Mouse (Mus musculus): ENCODE data around the gene Mtrf1. TPM values are rescaled to one million over a fixed set of nuclear protein-coding genes. Genes with fewer than 3 reads are reported as not detected.

Gene Mtrf1
- polyA plus RNA-seq, 1 experiment, result 3.1 TPM

DNA sequence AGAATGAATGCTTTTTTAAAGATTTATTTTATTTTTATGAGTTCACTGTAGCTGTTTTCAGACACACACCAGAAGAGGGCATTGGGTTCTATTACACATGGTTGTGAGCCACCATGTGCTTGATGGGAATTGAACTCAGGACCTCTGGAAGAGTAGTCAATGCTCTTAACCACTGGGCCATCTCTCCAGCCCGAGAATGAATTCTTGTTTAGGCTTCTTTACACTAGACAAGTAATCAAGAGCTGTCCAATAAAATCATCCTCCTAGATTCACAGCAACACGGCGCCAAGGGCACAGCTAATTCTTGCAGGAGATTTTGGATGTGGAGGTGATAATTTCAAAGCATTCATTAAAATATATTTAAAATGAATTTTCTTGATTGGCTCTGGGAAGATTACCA, 9.3 kb upstream of the Mtrf1 start:
- TF ChIP-seq TCF3 (IDR thresholded peaks at IDR 0.05; ENCODE audit: insufficient read length, low read depth) (no peak), E2F4 (IDR thresholded peaks at IDR 0.05; ENCODE audit: insufficient read depth) (no peak), MYOG (IDR thresholded peaks at IDR 0.05; ENCODE audit: control insufficient read depth in 1 of 3, insufficient read depth in 1 of 3, insufficient read length in 2 of 3, low read depth in 2 of 3) (no peak), CEBPB (IDR thresholded peaks at IDR 0.05; ENCODE audit: insufficient read depth, poor library complexity, severe bottlenecking) (no peak), MYOD1 (IDR thresholded peaks at IDR 0.05; ENCODE audit: control insufficient read depth in 1 of 3, insufficient read length in 2 of 3, low read depth in 2 of 3) (no peak)
- H3K4me3 ChIP-seq, result peak overlapping the region; percentile 66
- peaks cover 68% of the 10 kb centered on the region for H3K79me2 ChIP-seq (ENCODE audit: control insufficient read depth, insufficient read depth)
- no peaks in the 10 kb centered on the region for H3K27me3 ChIP-seq (ENCODE audit: control insufficient read depth, insufficient read depth, insufficient read length)
- H3K4me2 ChIP-seq (ENCODE audit: low read depth), result no peak overlapping the region
- no peak overlapping the region for H3ac ChIP-seq (ENCODE audit: control insufficient read depth, insufficient read length)
- peaks cover 5% of the 10 kb centered on the region for H3K36me3 ChIP-seq (ENCODE audit: control insufficient read depth, insufficient read depth)

DNA sequence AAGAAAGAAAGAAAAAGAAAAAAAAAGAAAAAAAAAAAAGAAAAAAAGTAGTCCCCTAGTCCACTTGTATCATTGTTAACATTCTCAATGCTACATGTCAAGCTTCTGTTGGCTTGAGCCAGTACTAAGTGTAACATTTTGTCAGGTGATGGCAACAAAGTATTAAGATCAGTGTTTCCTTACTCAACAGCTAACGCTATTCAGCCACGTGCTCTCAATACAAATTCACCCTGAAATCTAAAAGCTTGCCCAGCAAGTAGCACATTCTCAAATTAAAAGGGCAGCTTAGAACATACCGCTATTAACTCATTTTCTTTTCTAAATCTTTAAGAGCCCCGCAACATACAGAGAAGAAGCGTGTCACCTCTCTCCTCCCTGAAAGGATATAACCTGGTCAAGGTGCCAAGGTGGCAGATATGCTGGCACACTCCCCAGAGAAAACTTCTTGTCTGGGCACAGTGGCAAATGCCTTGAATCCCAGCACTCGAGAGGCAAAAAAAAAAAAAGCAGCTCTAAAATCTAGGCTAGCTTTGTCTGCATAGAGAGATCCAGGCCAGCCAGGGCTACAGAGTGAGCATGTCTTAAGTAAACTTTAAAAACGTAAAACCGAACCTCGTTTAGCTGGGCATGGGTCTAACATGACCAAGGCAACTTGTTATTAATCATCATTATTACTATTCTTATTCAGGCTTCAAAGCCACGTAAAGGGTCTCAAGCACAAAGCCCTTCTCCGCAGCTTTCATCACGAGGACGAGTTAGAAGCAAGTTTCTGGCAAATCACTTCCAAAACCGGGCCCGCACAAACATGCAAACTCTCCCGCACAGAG, 7.9 kb upstream of the Mtrf1 start:
- Histone ChIP-seq H3K4me2 (ENCODE audit: low read depth) (peak overlapping the region; percentile 77), H3K79me2 (ENCODE audit: control insufficient read depth, insufficient read depth) (peaks cover 55% of the 10 kb centered on the region), H3K4me3 (peak overlapping the region; percentile 66), H3ac (ENCODE audit: control insufficient read depth, insufficient read length) (peak overlapping the region; percentile 94), H3K36me3 (ENCODE audit: control insufficient read depth, insufficient read depth) (peaks cover 5% of the 10 kb centered on the region), H3K27me3 (ENCODE audit: control insufficient read depth, insufficient read depth, insufficient read length) (no peaks in the 10 kb centered on the region)
- peak; percentile 27 for TF ChIP-seq USF1 (IDR thresholded peaks at IDR 0.05; ENCODE audit: low read depth)
- no peak for TF ChIP-seq MYOD1 (IDR thresholded peaks at IDR 0.05; ENCODE audit: control insufficient read depth in 1 of 3, insufficient read length in 2 of 3, low read depth in 2 of 3)
- no peak for TF ChIP-seq TCF3 (IDR thresholded peaks at IDR 0.05; ENCODE audit: insufficient read length, low read depth)

DNA sequence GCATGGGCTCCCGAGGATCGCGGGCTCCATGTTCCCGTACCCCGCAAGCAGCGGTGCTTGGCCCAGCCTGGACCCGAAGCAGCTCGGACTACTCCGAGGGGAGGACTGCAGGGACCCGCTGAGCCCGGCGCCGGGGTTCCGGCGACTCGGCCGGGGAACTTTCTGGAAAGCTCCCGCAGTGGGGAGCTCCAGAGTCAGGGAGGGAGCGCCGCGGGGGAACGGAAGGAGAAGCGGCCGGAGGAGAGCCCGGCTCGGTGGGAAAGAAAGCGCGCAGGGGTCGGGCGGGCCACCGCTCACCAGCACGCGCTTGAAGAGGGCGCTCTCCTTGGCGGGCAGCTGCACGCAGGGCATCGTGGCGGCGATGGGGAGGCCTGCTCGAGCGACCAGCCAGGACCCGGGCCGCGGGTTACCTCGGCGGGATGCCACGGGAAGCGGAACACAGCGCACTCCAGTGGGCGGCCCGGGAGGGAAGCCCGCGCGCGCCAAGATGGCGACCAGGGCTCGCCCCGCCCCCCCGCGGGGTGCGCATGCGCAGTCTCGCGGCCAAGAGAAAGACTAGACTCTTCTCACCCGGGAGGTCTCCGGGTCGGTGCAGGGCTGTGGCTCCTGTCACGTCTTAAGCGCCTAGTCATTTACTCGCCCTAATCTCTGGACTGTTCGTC, 7.2 kb upstream of the Mtrf1 start, which contains the start of gene Naa16:
TSS of gene Naa16 (minus strand) at position 514 of the 662 bp plus-strand sequence.
- Histone ChIP-seq H3K27me3 (ENCODE audit: control insufficient read depth, insufficient read depth, insufficient read length) (no peaks in the 10 kb centered on the region), H3K36me3 (ENCODE audit: control insufficient read depth, insufficient read depth) (peaks cover 5% of the 10 kb centered on the region), H3K4me2 (ENCODE audit: low read depth) (peak within 1 kb of the TSS; percentile 77), H3K79me2 (ENCODE audit: control insufficient read depth, insufficient read depth) (peaks cover 47% of the 10 kb centered on the region), H3ac (ENCODE audit: control insufficient read depth, insufficient read length) (peak within 1 kb of the TSS; percentile 94), H3K4me3 (peak within 1 kb of the TSS; percentile 66)
- no peak for TF ChIP-seq MAX (IDR thresholded peaks at IDR 0.05; ENCODE audit: low read depth)
- peak in 2 of 3 experiments; percentile 49 to 62 for TF ChIP-seq MYOD1 (IDR thresholded peaks at IDR 0.05; ENCODE audit: control insufficient read depth in 1 of 3, insufficient read length in 2 of 3, low read depth in 2 of 3)
- peak; percentile 59 for TF ChIP-seq E2F4 (IDR thresholded peaks at IDR 0.05; ENCODE audit: insufficient read depth)
- TF ChIP-seq POLR2AphosphoS2 (IDR thresholded peaks at IDR 0.05; ENCODE audit: insufficient read length, low read depth), result peak; percentile 93
- no peak for TF ChIP-seq REST (IDR thresholded peaks at IDR 0.05; ENCODE audit: insufficient read depth, insufficient read length)
- TF ChIP-seq MYOG (IDR thresholded peaks at IDR 0.05; ENCODE audit: control insufficient read depth in 1 of 3, insufficient read depth in 1 of 3, insufficient read length in 2 of 3, low read depth in 2 of 3), result peak in 2 of 3 experiments; percentile 65 to 76
- peak; percentile 95 for TF ChIP-seq POLR2A (IDR thresholded peaks at IDR 0.05; ENCODE audit: insufficient read length, low read depth)
- peak; percentile 35 for TF ChIP-seq TCF3 (IDR thresholded peaks at IDR 0.05; ENCODE audit: insufficient read length, low read depth)
- TF ChIP-seq TCF12 (IDR thresholded peaks at IDR 0.05; ENCODE audit: insufficient read depth, poor library complexity, severe bottlenecking), result no peak
- TF ChIP-seq CEBPB (IDR thresholded peaks at IDR 0.05; ENCODE audit: insufficient read depth, poor library complexity, severe bottlenecking), result no peak
- TF ChIP-seq SRF (IDR thresholded peaks at IDR 0.05; ENCODE audit: control insufficient read depth, insufficient read length, low read depth), result peak; percentile 54
- no peak for TF ChIP-seq USF1 (IDR thresholded peaks at IDR 0.05; ENCODE audit: low read depth)

DNA sequence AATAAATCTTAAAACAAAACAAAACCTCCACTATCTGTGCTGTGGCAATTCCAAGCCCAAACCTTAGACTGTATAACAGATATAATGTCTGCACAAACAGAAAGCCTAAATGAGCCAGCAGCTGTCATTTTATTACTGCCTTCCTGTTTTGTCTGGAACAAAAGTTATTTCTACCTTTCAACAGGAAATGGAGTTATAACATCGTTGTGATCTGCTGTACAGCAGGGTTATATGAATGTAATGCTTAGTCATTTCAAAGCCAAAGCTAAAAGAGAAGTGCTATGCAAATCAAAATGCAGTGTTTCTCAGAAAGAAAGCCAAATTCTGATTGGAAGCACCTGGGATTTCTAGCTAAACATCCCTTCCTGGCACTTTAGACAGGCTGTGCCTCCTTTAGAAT, 4.3 kb upstream of the Mtrf1 start:
- no peak overlapping the region for H3K4me3 ChIP-seq
- H3K27me3 ChIP-seq (ENCODE audit: control insufficient read depth, insufficient read depth, insufficient read length), result no peaks in the 10 kb centered on the region
- no peak overlapping the region for H3K4me2 ChIP-seq (ENCODE audit: low read depth)
- peaks cover 19% of the 10 kb centered on the region for H3K79me2 ChIP-seq (ENCODE audit: control insufficient read depth, insufficient read depth)
- no peak overlapping the region for H3ac ChIP-seq (ENCODE audit: control insufficient read depth, insufficient read length)
- H3K36me3 ChIP-seq (ENCODE audit: control insufficient read depth, insufficient read depth), result no peaks in the 10 kb centered on the region
- TF ChIP-seq TCF12 (IDR thresholded peaks at IDR 0.05; ENCODE audit: insufficient read depth, poor library complexity, severe bottlenecking), result no peak
- TF ChIP-seq POLR2AphosphoS2 (IDR thresholded peaks at IDR 0.05; ENCODE audit: insufficient read length, low read depth), result no peak
- TF ChIP-seq MYOD1 (IDR thresholded peaks at IDR 0.05; ENCODE audit: control insufficient read depth in 1 of 3, insufficient read length in 2 of 3, low read depth in 2 of 3), result no peak
- no peak for TF ChIP-seq MYOG (IDR thresholded peaks at IDR 0.05; ENCODE audit: control insufficient read depth in 1 of 3, insufficient read depth in 1 of 3, insufficient read length in 2 of 3, low read depth in 2 of 3)
- TF ChIP-seq CEBPB (IDR thresholded peaks at IDR 0.05; ENCODE audit: insufficient read depth, poor library complexity, severe bottlenecking), result no peak
- TF ChIP-seq SRF (IDR thresholded peaks at IDR 0.05; ENCODE audit: control insufficient read depth, insufficient read length, low read depth), result no peak
- no peak for TF ChIP-seq POLR2A (IDR thresholded peaks at IDR 0.05; ENCODE audit: insufficient read length, low read depth)
- no peak for TF ChIP-seq MAX (IDR thresholded peaks at IDR 0.05; ENCODE audit: low read depth)
- no peak for TF ChIP-seq TCF3 (IDR thresholded peaks at IDR 0.05; ENCODE audit: insufficient read length, low read depth)
- no peak for TF ChIP-seq E2F4 (IDR thresholded peaks at IDR 0.05; ENCODE audit: insufficient read depth)
- TF ChIP-seq USF1 (IDR thresholded peaks at IDR 0.05; ENCODE audit: low read depth), result no peak
- TF ChIP-seq REST (IDR thresholded peaks at IDR 0.05; ENCODE audit: insufficient read depth, insufficient read length), result no peak

All from myocyte (in vitro differentiated cells).